Mouse (Mus musculus): Measurements from ENCODE around the gene Poln. TPM values are rescaled to one million over a fixed set of nuclear protein-coding genes. Genes with fewer than 3 reads are reported as not detected.
A peak's percentile ranks its signal among the peaks of the same experiment; 100 is the strongest.

The Poln gene
- total RNA-seq, 2 experiments from 2014 or later, result 2.1 to 2.3 TPM

GRCm38 (mm10) chr5:34197243-34197642 lies 28.0 kb upstream of the Poln start:
- peak in 1 of 2 experiments; percentile 74 for DNase-seq (ENCODE audit: extremely low spot score in 1 of 2, low spot score in 2 of 2)
- intact Hi-C loops (cut with DNase I), result loop anchor here (5.0 kb wide), 1 partner anchor 45 kb away; no protein-coding TSS in a partner anchor
- peak overlapping the region; percentile 79 for H3K27ac ChIP-seq
- H3K4me3 ChIP-seq, result no peak overlapping the region
- TF ChIP-seq CTCF (IDR thresholded peaks at IDR 0.05), result no peak

GRCm38 (mm10) chr5:34196423-34196822 lies 27.2 kb upstream of the Poln start:
- intact Hi-C loops (cut with DNase I), result loop anchor here (5.0 kb wide), 1 partner anchor 46 kb away; no protein-coding TSS in a partner anchor
- TF ChIP-seq CTCF (IDR thresholded peaks at IDR 0.05), result no peak
- H3K27ac ChIP-seq, result peak overlapping the region; percentile 79

GRCm38 (mm10) chr5:34195786-34196185 lies 26.5 kb upstream of the Poln start:
- intact Hi-C loops (cut with DNase I), result loop anchor here (1.0 to 5.0 kb wide), 2 partner anchors 47 to 81 kb away; no protein-coding TSS in a partner anchor

More at GRCm38 (mm10) chr5:34196423-34196822, 27.2 kb upstream of the Poln start:
- DNase-seq (ENCODE audit: extremely low spot score in 1 of 2, low spot score in 2 of 2), result no peak
- no peak overlapping the region for H3K4me3 ChIP-seq

GRCm38 (mm10) chr5:34194975-34195662 lies 25.9 kb upstream of the Poln start:
- no peak for TF ChIP-seq CTCF (IDR thresholded peaks at IDR 0.05)
- DNase-seq (ENCODE audit: extremely low spot score in 1 of 2, low spot score in 2 of 2), result no peak
- Histone ChIP-seq H3K4me3 (no peak overlapping the region), H3K27ac (peak overlapping the region; percentile 82)
- intact Hi-C loops (cut with DNase I), result loop anchor here (1.0 to 5.0 kb wide), 2 partner anchors 47 to 81 kb away; no protein-coding TSS in a partner anchor

More at GRCm38 (mm10) chr5:34195786-34196185, 26.5 kb upstream of the Poln start:
- DNase-seq (ENCODE audit: extremely low spot score in 1 of 2, low spot score in 2 of 2), result no peak
- TF ChIP-seq CTCF (IDR thresholded peaks at IDR 0.05), result no peak
- H3K27ac ChIP-seq, result peak overlapping the region; percentile 79
- H3K4me3 ChIP-seq, result no peak overlapping the region

- intact Hi-C loops (cut with DNase I), result no loop called here
- no peak for DNase-seq (ENCODE audit: extremely low spot score in 1 of 2, low spot score in 2 of 2)
- no peak overlapping the region for H3K4me3 ChIP-seq
- TF ChIP-seq CTCF (IDR thresholded peaks at IDR 0.05), result no peak
- peak overlapping the region; percentile 82 for H3K27ac ChIP-seq
Observed at GRCm38 (mm10) chr5:34194426-34194825, 25.2 kb upstream of the Poln start.

GRCm38 (mm10) chr5:34191843-34192242 lies 22.6 kb upstream of the Poln start:
- Histone ChIP-seq H3K4me3 (no peak overlapping the region), H3K27ac (peak overlapping the region; percentile 22; the same call in 1 of the 2 replicates)
- no peak; the same call in 1 of the 2 replicates for TF ChIP-seq CTCF (IDR thresholded peaks at IDR 0.05)
- no peak for DNase-seq (ENCODE audit: extremely low spot score in 1 of 2, low spot score in 2 of 2)
- intact Hi-C loops (cut with DNase I), result no loop called here

- no peak for DNase-seq (ENCODE audit: extremely low spot score in 1 of 2, low spot score in 2 of 2)
Observed at GRCm38 (mm10) chr5:34191021-34191420, 21.8 kb upstream of the Poln start.

GRCm38 (mm10) chr5:34189521-34189920 lies 20.3 kb upstream of the Poln start:
- Histone ChIP-seq H3K27ac (peak overlapping the region; percentile 25; the same call in 1 of the 2 replicates), H3K4me3 (no peak overlapping the region)
- no peak for DNase-seq (ENCODE audit: extremely low spot score in 1 of 2, low spot score in 2 of 2)
- intact Hi-C loops (cut with DNase I), result loop anchor here (5.0 kb wide), 1 partner anchor 192 kb away; the partner anchor contains the start of gene Nat8l
- TF ChIP-seq CTCF (IDR thresholded peaks at IDR 0.05), result no peak

More at GRCm38 (mm10) chr5:34191021-34191420, 21.8 kb upstream of the Poln start:
- TF ChIP-seq CTCF (IDR thresholded peaks at IDR 0.05), result no peak
- Histone ChIP-seq H3K27ac (peak overlapping the region; percentile 22), H3K4me3 (no peak overlapping the region)
- intact Hi-C loops (cut with DNase I), result no loop called here

- peak overlapping the region; percentile 95 for H3K27ac ChIP-seq
- no peak for DNase-seq (ENCODE audit: extremely low spot score in 1 of 2, low spot score in 2 of 2)
- no peak for TF ChIP-seq CTCF (IDR thresholded peaks at IDR 0.05)
- intact Hi-C loops (cut with DNase I), result loop anchor here (5.0 kb wide), 1 partner anchor 192 kb away; the partner anchor contains the start of gene Nat8l
- H3K4me3 ChIP-seq, result no peak overlapping the region; the same call in 1 of the 2 replicates
Observed at GRCm38 (mm10) chr5:34188856-34189255, 19.6 kb upstream of the Poln start.

GRCm38 (mm10) chr5:34187601-34188316 lies 18.5 kb upstream of the Poln start, which contains the start of gene Mxd4:
Mxd4 (minus strand) TSS chr5:34187720.
- Histone ChIP-seq H3K4me3 (peak within 1 kb of the TSS; percentile 88), H3K27ac (peak within 1 kb of the TSS; percentile 95)
- intact Hi-C loops (cut with DNase I), result loop anchor here (1.0 to 5.0 kb wide), 2 partner anchors 18 to 190 kb away; partner anchors contain the start of genes Haus3, Nat8l and Poln
- peak; percentile 98 to 99 for DNase-seq (ENCODE audit: extremely low spot score in 1 of 2, low spot score in 2 of 2)
- TF ChIP-seq CTCF (IDR thresholded peaks at IDR 0.05), result no peak

- peak in 1 of 2 experiments; percentile 47 for DNase-seq (ENCODE audit: extremely low spot score in 1 of 2, low spot score in 2 of 2)
- no peak for TF ChIP-seq CTCF (IDR thresholded peaks at IDR 0.05)
- intact Hi-C loops (cut with DNase I), result loop anchor here (1.0 to 5.0 kb wide), 2 partner anchors 18 to 190 kb away; partner anchors contain the start of genes Haus3, Nat8l and Poln
- Histone ChIP-seq H3K4me3 (peak overlapping the region; percentile 88), H3K27ac (peak overlapping the region; percentile 94)
Observed at GRCm38 (mm10) chr5:34186961-34187391, 17.7 kb upstream of the Poln start.
